Mouse (Mus musculus): ENCODE measurements around the gene Ciao2a.

- TF ChIP-seq GATA2 (IDR thresholded peaks at IDR 0.05; ENCODE audit: borderline replicate concordance, low read depth, low read length) (no peak), CTCF (IDR thresholded peaks at IDR 0.05; ENCODE audit: low read depth, low read length) (no peak)
These were observed 19.7 kb downstream of the Ciao2a start for GRCm38 (mm10) chr9:66146141-66146540.

All from G1E (cell line).